Mouse (Mus musculus) erythroblast, embryonic 14.5 days (primary cell): Measurements from ENCODE around the gene Gapvd1. TPM values are rescaled to one million over a fixed set of nuclear protein-coding genes. Genes with fewer than 3 reads are reported as not detected.
A peak's percentile ranks its signal among the peaks of the same experiment; 100 is the strongest.

Experiments
- H3K27me3 ChIP-seq: 2 replicates; pipeline ENCODE4 v1.6.1; 2012; ENCODE audit warnings: inconsistent platforms; ENCODE audit not compliant: control insufficient read depth
- H3K36me3 ChIP-seq: 2 replicates; pipeline ENCODE4 v1.6.1; 2012; ENCODE audit warnings: mild to moderate bottlenecking, inconsistent platforms; ENCODE audit not compliant: control insufficient read depth
- H3K4me1 ChIP-seq: 2 replicates; pipeline ENCODE4 v1.6.1; 2012; ENCODE audit warnings: inconsistent platforms; ENCODE audit not compliant: control insufficient read depth
- H3K4me3 ChIP-seq: replicated peaks from 2 replicates; pipeline ENCODE3; 2012; ENCODE audit warnings: moderate library complexity, mild to moderate bottlenecking, inconsistent platforms
- H3K9me3 ChIP-seq: 2 replicates; pipeline ENCODE4 v1.6.1; 2012; ENCODE audit warnings: low read length, inconsistent platforms, mixed read lengths; ENCODE audit not compliant: control insufficient read depth
- GATA1 ChIP-seq: IDR thresholded peaks from 2 replicates; pipeline ENCODE4 v1.6.1; 2012; ENCODE audit warnings: low read length, inconsistent platforms, mixed read lengths
- TAL1 ChIP-seq: IDR thresholded peaks from 3 replicates; pipeline ENCODE4 v1.6.1; 2012; ENCODE audit warnings: low read length, inconsistent platforms, mixed read lengths
- polyA plus RNA-seq: library from polyadenylated mRNA; stranded (reverse); fragments of >175 nt; gene quantifications from 2 replicates; pipeline ENCODE4 v1.2.3, GENCODE M21; 2012

Gene Gapvd1
- polyA plus RNA-seq, 1 experiment: 3.0 TPM

GRCm38 (mm10) chr2:34684076-34684870 is 70.8 kb downstream of the Gapvd1 start:
- TF ChIP-seq TAL1 (no peak), GATA1 (no peak)
- H3K27me3 ChIP-seq: no peaks in the 10 kb centered on the region
- no peak overlapping the region for H3K4me3 ChIP-seq
- no peaks in the 10 kb centered on the region for H3K9me3 ChIP-seq
- no peaks in the 10 kb centered on the region for H3K4me1 ChIP-seq
- H3K36me3 ChIP-seq: peaks cover 84% of the 10 kb centered on the region

DNA sequence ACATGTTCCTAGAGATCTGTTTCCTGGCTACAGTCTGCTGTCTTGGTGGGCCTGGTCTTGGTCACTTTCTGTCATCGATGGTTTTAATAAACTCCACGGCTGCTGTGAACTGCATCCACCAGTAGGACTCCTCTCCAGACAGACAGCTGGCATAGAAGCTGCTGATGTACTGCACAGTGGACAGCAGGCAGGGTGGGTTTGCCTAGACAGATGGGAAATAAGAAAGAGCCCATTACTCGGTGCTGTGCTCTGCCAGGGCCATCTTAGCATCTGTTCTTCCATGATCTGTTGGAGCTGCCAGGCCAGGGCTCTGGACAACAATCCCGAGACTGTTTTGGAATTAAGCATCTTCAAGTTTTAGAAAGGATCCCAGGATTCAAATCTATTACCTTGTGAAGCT is 77.1 kb downstream of the Gapvd1 start:
- H3K36me3 ChIP-seq: peaks cover 82% of the 10 kb centered on the region
- no peaks in the 10 kb centered on the region for H3K27me3 ChIP-seq

GRCm38 (mm10) chr2:34677061-34677460 is 78.0 kb downstream of the Gapvd1 start:
- Histone ChIP-seq H3K27me3 (no peaks in the 10 kb centered on the region), H3K36me3 (peaks cover 77% of the 10 kb centered on the region)
- no peak for TF ChIP-seq TAL1
- no peak for TF ChIP-seq GATA1

More for the DNA sequence above, 77.1 kb downstream of the Gapvd1 start:
- no peak overlapping the region for H3K4me3 ChIP-seq
- no peaks in the 10 kb centered on the region for H3K9me3 ChIP-seq
- H3K4me1 ChIP-seq: no peaks in the 10 kb centered on the region
- no peak for TF ChIP-seq GATA1
- TF ChIP-seq TAL1: no peak

DNA sequence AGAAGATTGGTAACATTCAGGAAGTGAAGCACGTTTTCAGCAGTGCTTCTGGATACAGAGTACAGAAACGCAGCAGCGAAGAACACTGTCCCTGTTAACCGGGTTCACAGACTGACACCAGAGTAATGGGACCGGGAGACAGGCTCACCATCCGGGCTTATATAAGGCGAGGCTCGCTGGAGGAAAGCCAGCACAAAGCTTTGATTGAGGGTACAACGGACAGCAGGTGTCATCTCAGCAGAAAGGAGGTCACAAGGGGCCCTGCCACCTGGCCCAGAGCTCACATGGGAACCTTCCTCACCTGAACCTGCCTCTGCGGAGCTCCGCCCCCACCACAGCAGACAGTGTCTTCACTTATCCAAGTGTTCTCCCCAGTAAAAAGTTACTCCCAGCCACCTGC is 81.2 kb downstream of the Gapvd1 start:
- Histone ChIP-seq H3K9me3 (no peaks in the 10 kb centered on the region), H3K36me3 (peaks cover 61% of the 10 kb centered on the region), H3K4me1 (peaks cover 19% of the 10 kb centered on the region), H3K27me3 (peaks cover 21% of the 10 kb centered on the region), H3K4me3 (no peak overlapping the region)
- TF ChIP-seq TAL1 (no peak), GATA1 (no peak)

More at GRCm38 (mm10) chr2:34677061-34677460, 78.0 kb downstream of the Gapvd1 start:
- no peaks in the 10 kb centered on the region for H3K9me3 ChIP-seq
- H3K4me3 ChIP-seq: no peak overlapping the region
- peaks cover 2% of the 10 kb centered on the region for H3K4me1 ChIP-seq

- H3K4me1 ChIP-seq: peaks cover 25% of the 10 kb centered on the region
- peaks cover 38% of the 10 kb centered on the region for H3K36me3 ChIP-seq
- TF ChIP-seq TAL1 (no peak), GATA1 (no peak)
- H3K9me3 ChIP-seq: no peaks in the 10 kb centered on the region
- peaks cover 35% of the 10 kb centered on the region for H3K27me3 ChIP-seq
- peak overlapping the region; percentile 65 for H3K4me3 ChIP-seq
These were observed 83.5 kb downstream of the Gapvd1 start for GRCm38 (mm10) chr2:34671385-34672026.

DNA sequence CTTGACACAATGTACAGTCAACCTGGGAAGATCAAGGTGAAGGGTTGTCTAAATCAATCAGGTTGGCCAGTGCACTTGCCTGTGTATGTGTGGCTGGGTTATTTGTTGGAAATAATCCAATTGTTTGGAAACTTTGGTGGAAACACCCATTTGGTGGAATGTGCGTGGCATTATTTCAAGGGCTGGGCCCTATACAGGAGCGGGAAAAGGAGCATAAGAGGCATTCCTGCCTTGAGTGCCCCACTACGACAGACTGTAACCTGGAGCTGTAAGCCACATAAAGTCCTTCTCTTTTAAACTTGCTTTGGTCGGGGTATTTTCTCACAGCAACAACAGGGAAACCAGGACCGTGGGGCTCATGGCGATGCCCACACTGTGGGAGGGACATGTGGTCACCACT is 84.6 kb downstream of the Gapvd1 start:
- peaks cover 25% of the 10 kb centered on the region for H3K4me1 ChIP-seq
- H3K27me3 ChIP-seq: peaks cover 35% of the 10 kb centered on the region
- H3K9me3 ChIP-seq: no peaks in the 10 kb centered on the region
- TF ChIP-seq GATA1 (no peak), TAL1 (no peak)
- H3K36me3 ChIP-seq: peaks cover 27% of the 10 kb centered on the region
- no peak overlapping the region for H3K4me3 ChIP-seq

- Histone ChIP-seq H3K4me1 (peaks cover 25% of the 10 kb centered on the region), H3K27me3 (peaks cover 35% of the 10 kb centered on the region), H3K9me3 (no peaks in the 10 kb centered on the region), H3K36me3 (peaks cover 17% of the 10 kb centered on the region), H3K4me3 (no peak overlapping the region)
- TF ChIP-seq TAL1 (no peak), GATA1 (no peak)
These were observed 85.8 kb downstream of the Gapvd1 start for GRCm38 (mm10) chr2:34669203-34669746.

- TF ChIP-seq TAL1 (no peak), GATA1 (no peak)
- Histone ChIP-seq H3K4me1 (peaks cover 25% of the 10 kb centered on the region), H3K36me3 (peaks cover 10% of the 10 kb centered on the region), H3K9me3 (no peaks in the 10 kb centered on the region), H3K4me3 (no peak overlapping the region), H3K27me3 (peaks cover 35% of the 10 kb centered on the region)
These were observed 86.4 kb downstream of the Gapvd1 start for GRCm38 (mm10) chr2:34668440-34669191.
